ENCODE assay signal across 16 mouse cellular contexts in genomic region chr1:136557436-136557835, GRCm38 (mm10).
"Had no signal": no experiment of that assay in that cellular context is flagged by ENCODE, and none has a peak within 500 bp of the region (broad histone marks: within the 10 kb centered on the region; RNA-seq: fewer than 3 reads in every experiment).

No protein-coding gene starts in this region.

- H3K9ac ChIP-seq: liver, postnatal 0 days; lung, embryonic 15.5 days; midbrain, embryonic 13.5 days; midbrain, embryonic 15.5 days; neural tube, embryonic 12.5 days had no signal

- H3K27me3 ChIP-seq: lung, embryonic 15.5 days; midbrain, embryonic 13.5 days; neural tube, embryonic 12.5 days had no signal

- H3K4me1 ChIP-seq: megakaryocyte, embryonic 14.5 days; midbrain, embryonic 13.5 days; midbrain, embryonic 15.5 days had no signal

- H3K9me3 ChIP-seq: lung, embryonic 15.5 days; midbrain, embryonic 13.5 days; midbrain, embryonic 15.5 days; neural tube, embryonic 12.5 days had no signal

- DNase-seq: liver, postnatal 0 days; lung, adult 2 months; lung, postnatal 14 days; lung, postnatal 36 days; right cerebral cortex, postnatal 25 days; right cerebral cortex, postnatal 4 days; spleen, adult 18-20 months; thymus, adult 18-20 months; thymus, postnatal 14 days; thymus, postnatal 4 days had no signal

- H3K4me3 ChIP-seq: lung, embryonic 15.5 days; megakaryocyte, embryonic 14.5 days; midbrain, embryonic 13.5 days; midbrain, embryonic 15.5 days; neural tube, embryonic 12.5 days had no signal

- H3K36me3 ChIP-seq: lung, embryonic 15.5 days; midbrain, embryonic 13.5 days; midbrain, embryonic 15.5 days; neural tube, embryonic 12.5 days had no signal

- H3K27ac ChIP-seq: lung, embryonic 15.5 days; macrophage; midbrain, embryonic 13.5 days; midbrain, embryonic 15.5 days; neural tube, embryonic 12.5 days had no signal
